Mouse (Mus musculus): ENCODE measurements around the gene Gm4216. TPM values are rescaled to one million over a fixed set of nuclear protein-coding genes. Genes with fewer than 3 reads are reported as not detected.

Gene Gm4216
- not detected in 2 replicates for polyA plus RNA-seq (2012)

GRCm38 (mm10) chr7:23019823-23020222 lies at the start of gene Gm4216:
TSS of gene Gm4216 (minus strand) at chr7:23019923.

GRCm38 (mm10) chr7:23067356-23067755 lies 47.6 kb upstream of the Gm4216 start, which contains the start of gene Gm8720:
TSS of gene Gm8720 (minus strand) at chr7:23067456.

GRCm38 (mm10) chr7:23055240-23055639 lies 35.5 kb upstream of the Gm4216 start, which contains the start of gene Vmn1r163:
TSS of gene Vmn1r163 (plus strand) at chr7:23055540.

GRCm38 (mm10) chr7:22984573-22984972 lies 35.1 kb downstream of the Gm4216 start, which contains the start of gene Gm4214:
TSS of gene Gm4214 (minus strand) at chr7:22984673.

Other genes starting within 250 kb of the Gm4216 start
- gene Vmn1r158, start 229.1 kb downstream of the Gm4216 start, polyA plus RNA-seq (2012): not detected in 2 replicates
- not detected in 2 replicates for gene Vmn1r159, start 176.3 kb downstream of the Gm4216 start, polyA plus RNA-seq (2012)
- gene Vmn1r160, start 148.7 kb downstream of the Gm4216 start, polyA plus RNA-seq (2012): not detected in 2 replicates
- gene Gm4214, start 35.2 kb downstream of the Gm4216 start, polyA plus RNA-seq (2012): not detected in 2 replicates
- not detected in 2 replicates for gene Vmn1r163, start 35.6 kb upstream of the Gm4216 start, polyA plus RNA-seq (2012)
- gene Gm8720, start 47.5 kb upstream of the Gm4216 start, polyA plus RNA-seq (2012): not detected in 2 replicates
- gene Gm10662, start 124.6 kb upstream of the Gm4216 start, polyA plus RNA-seq (2012): not detected in 2 replicates
- gene Vmn1r165, start 197.4 kb upstream of the Gm4216 start, polyA plus RNA-seq (2012): not detected in 2 replicates
- not detected in 2 replicates for gene Vmn1r166, start 231.8 kb upstream of the Gm4216 start, polyA plus RNA-seq (2012)